Mouse (Mus musculus): Measurements from ENCODE around the gene Pi16. TPM values are rescaled to one million over a fixed set of nuclear protein-coding genes. Genes with fewer than 3 reads are reported as not detected.
A peak's percentile ranks its signal among the peaks of the same experiment; 100 is the strongest.

The Pi16 gene
- polyA plus RNA-seq, 1 experiment from 2014 or later: 2.3 TPM

- no peak overlapping the region for H3K4me2 ChIP-seq (ENCODE audit: low read depth, low read length)
- WGBS: 63% methylated on average over 21 of the region's 21 CpGs
- H3K4me1 ChIP-seq (replicated peaks; ENCODE audit: control insufficient read depth, insufficient read depth, low read length): peaks cover 4% of the 10 kb centered on the region; the same call in 1 of the 2 replicates
- no peak for ATAC-seq (ENCODE audit: low read depth)
- no peak overlapping the region for H3K27ac ChIP-seq (ENCODE audit: low read length)
- H3K36me3 ChIP-seq (ENCODE audit: control insufficient read depth, insufficient read depth, low read length): peaks cover 15% of the 10 kb centered on the region
- no peak overlapping the region for H3K4me3 ChIP-seq (ENCODE audit: low read length)
- no peaks in the 10 kb centered on the region for H3K9me3 ChIP-seq (ENCODE audit: control insufficient read depth, low read length)
- no peaks in the 10 kb centered on the region for H3K27me3 ChIP-seq (ENCODE audit: control insufficient read depth, insufficient read depth, low read depth, low read length)
- H3K9ac ChIP-seq (ENCODE audit: low read length): no peak overlapping the region
These were observed 35.1 kb upstream of the Pi16 start for GRCm38 (mm10) chr17:29282216-29282952.

- Histone ChIP-seq H3K9me3 (ENCODE audit: control insufficient read depth, low read length) (no peaks in the 10 kb centered on the region), H3K4me3 (ENCODE audit: low read length) (no peak overlapping the region), H3K4me1 (replicated peaks; ENCODE audit: control insufficient read depth, insufficient read depth, low read length) (peaks cover 3% of the 10 kb centered on the region), H3K9ac (ENCODE audit: low read length) (no peak overlapping the region), H3K27ac (ENCODE audit: low read length) (no peak overlapping the region), H3K36me3 (ENCODE audit: control insufficient read depth, insufficient read depth, low read length) (peaks cover 7% of the 10 kb centered on the region; the same call in 1 of the 2 replicates), H3K27me3 (ENCODE audit: control insufficient read depth, insufficient read depth, low read depth, low read length) (no peaks in the 10 kb centered on the region), H3K4me2 (ENCODE audit: low read depth, low read length) (no peak overlapping the region)
- no peak for ATAC-seq (ENCODE audit: low read depth)
- WGBS: 83% methylated on average over 7 of the region's 7 CpGs
These were observed 25.7 kb upstream of the Pi16 start for GRCm38 (mm10) chr17:29291793-29292192.

- H3K27me3 ChIP-seq (ENCODE audit: control insufficient read depth, insufficient read depth, low read depth, low read length): no peaks in the 10 kb centered on the region
- peaks cover 5% of the 10 kb centered on the region for H3K4me1 ChIP-seq (replicated peaks; ENCODE audit: control insufficient read depth, insufficient read depth, low read length)
- no peak overlapping the region for H3K27ac ChIP-seq (ENCODE audit: low read length)
- no peak for ATAC-seq (ENCODE audit: low read depth)
- 69% methylated on average over 3 of the region's 3 CpGs for WGBS
- H3K36me3 ChIP-seq (ENCODE audit: control insufficient read depth, insufficient read depth, low read length): peaks cover 7% of the 10 kb centered on the region; the same call in 1 of the 2 replicates
- no peak overlapping the region for H3K4me2 ChIP-seq (ENCODE audit: low read depth, low read length)
- H3K9me3 ChIP-seq (ENCODE audit: control insufficient read depth, low read length): no peaks in the 10 kb centered on the region
- H3K9ac ChIP-seq (ENCODE audit: low read length): no peak overlapping the region
- no peak overlapping the region for H3K4me3 ChIP-seq (ENCODE audit: low read length)
These were observed 24.5 kb upstream of the Pi16 start for GRCm38 (mm10) chr17:29292996-29293395.

- H3K4me3 ChIP-seq (ENCODE audit: low read length): no peak overlapping the region
- H3K4me1 ChIP-seq (replicated peaks; ENCODE audit: control insufficient read depth, insufficient read depth, low read length): peaks cover 6% of the 10 kb centered on the region
- H3K27ac ChIP-seq (ENCODE audit: low read length): no peak overlapping the region
- ATAC-seq (ENCODE audit: low read depth): no peak
- H3K9me3 ChIP-seq (ENCODE audit: control insufficient read depth, low read length): no peaks in the 10 kb centered on the region
- no peak overlapping the region for H3K4me2 ChIP-seq (ENCODE audit: low read depth, low read length)
- no peak overlapping the region for H3K9ac ChIP-seq (ENCODE audit: low read length)
- H3K27me3 ChIP-seq (ENCODE audit: control insufficient read depth, insufficient read depth, low read depth, low read length): no peaks in the 10 kb centered on the region
- WGBS: 78% methylated on average over 9 of the region's 9 CpGs
- H3K36me3 ChIP-seq (ENCODE audit: control insufficient read depth, insufficient read depth, low read length): peaks cover 7% of the 10 kb centered on the region; the same call in 1 of the 2 replicates
These were observed 23.5 kb upstream of the Pi16 start for GRCm38 (mm10) chr17:29293807-29294605.

GRCm38 (mm10) chr17:29295835-29296234 lies 21.6 kb upstream of the Pi16 start:
- Histone ChIP-seq H3K27me3 (ENCODE audit: control insufficient read depth, insufficient read depth, low read depth, low read length) (no peaks in the 10 kb centered on the region), H3K36me3 (ENCODE audit: control insufficient read depth, insufficient read depth, low read length) (peaks cover 12% of the 10 kb centered on the region), H3K9ac (ENCODE audit: low read length) (no peak overlapping the region), H3K4me2 (ENCODE audit: low read depth, low read length) (no peak overlapping the region), H3K4me3 (ENCODE audit: low read length) (no peak overlapping the region), H3K9me3 (ENCODE audit: control insufficient read depth, low read length) (no peaks in the 10 kb centered on the region), H3K4me1 (replicated peaks; ENCODE audit: control insufficient read depth, insufficient read depth, low read length) (peaks cover 8% of the 10 kb centered on the region), H3K27ac (ENCODE audit: low read length) (no peak overlapping the region)
- WGBS: 66% methylated on average over 5 of the region's 5 CpGs
- ATAC-seq (ENCODE audit: low read depth): no peak

- 53% methylated on average over 10 of the region's 10 CpGs for WGBS
- peak; percentile 44; the same call in 1 of the 2 replicates for ATAC-seq (ENCODE audit: low read depth)
- Histone ChIP-seq H3K9ac (ENCODE audit: low read length) (0 out of 2 replicates have a peak overlapping the region, but pooled peaks have one; percentile 22), H3K36me3 (ENCODE audit: control insufficient read depth, insufficient read depth, low read length) (peaks cover 15% of the 10 kb centered on the region), H3K4me1 (replicated peaks; ENCODE audit: control insufficient read depth, insufficient read depth, low read length) (peaks cover 8% of the 10 kb centered on the region), H3K27me3 (ENCODE audit: control insufficient read depth, insufficient read depth, low read depth, low read length) (no peaks in the 10 kb centered on the region), H3K9me3 (ENCODE audit: control insufficient read depth, low read length) (no peaks in the 10 kb centered on the region), H3K4me3 (ENCODE audit: low read length) (no peak overlapping the region), H3K4me2 (ENCODE audit: low read depth, low read length) (peak overlapping the region; percentile 21; the same call in 1 of the 2 replicates), H3K27ac (ENCODE audit: low read length) (peak overlapping the region; percentile 81)
These were observed 20.2 kb upstream of the Pi16 start for GRCm38 (mm10) chr17:29297321-29297720.

GRCm38 (mm10) chr17:29297813-29298212 lies 19.7 kb upstream of the Pi16 start:
- no peak overlapping the region for H3K4me3 ChIP-seq (ENCODE audit: low read length)
- WGBS: 64% methylated on average over 6 of the region's 6 CpGs
- no peaks in the 10 kb centered on the region for H3K9me3 ChIP-seq (ENCODE audit: control insufficient read depth, low read length)
- peaks cover 15% of the 10 kb centered on the region for H3K36me3 ChIP-seq (ENCODE audit: control insufficient read depth, insufficient read depth, low read length)
- H3K9ac ChIP-seq (ENCODE audit: low read length): 0 out of 2 replicates have a peak overlapping the region, but pooled peaks have one; percentile 22
- peak overlapping the region; percentile 21; the same call in 1 of the 2 replicates for H3K4me2 ChIP-seq (ENCODE audit: low read depth, low read length)
- H3K27me3 ChIP-seq (ENCODE audit: control insufficient read depth, insufficient read depth, low read depth, low read length): no peaks in the 10 kb centered on the region
- ATAC-seq (ENCODE audit: low read depth): peak; percentile 62
- peaks cover 8% of the 10 kb centered on the region for H3K4me1 ChIP-seq (replicated peaks; ENCODE audit: control insufficient read depth, insufficient read depth, low read length)
- peak overlapping the region; percentile 81 for H3K27ac ChIP-seq (ENCODE audit: low read length)

- peaks cover 15% of the 10 kb centered on the region for H3K36me3 ChIP-seq (ENCODE audit: control insufficient read depth, insufficient read depth, low read length)
These were observed 18.2 kb upstream of the Pi16 start for GRCm38 (mm10) chr17:29299282-29299681.

GRCm38 (mm10) chr17:29300926-29301325 lies 16.6 kb upstream of the Pi16 start:
- 85% methylated on average over 7 of the region's 7 CpGs for WGBS
- Histone ChIP-seq H3K27ac (ENCODE audit: low read length) (no peak overlapping the region), H3K9me3 (ENCODE audit: control insufficient read depth, low read length) (no peaks in the 10 kb centered on the region), H3K9ac (ENCODE audit: low read length) (no peak overlapping the region), H3K4me2 (ENCODE audit: low read depth, low read length) (no peak overlapping the region), H3K4me1 (replicated peaks; ENCODE audit: control insufficient read depth, insufficient read depth, low read length) (peaks cover 28% of the 10 kb centered on the region), H3K27me3 (ENCODE audit: control insufficient read depth, insufficient read depth, low read depth, low read length) (no peaks in the 10 kb centered on the region), H3K36me3 (ENCODE audit: control insufficient read depth, insufficient read depth, low read length) (peaks cover 13% of the 10 kb centered on the region), H3K4me3 (ENCODE audit: low read length) (no peak overlapping the region)
- ATAC-seq (ENCODE audit: low read depth): no peak

More at GRCm38 (mm10) chr17:29299282-29299681, 18.2 kb upstream of the Pi16 start:
- no peaks in the 10 kb centered on the region for H3K9me3 ChIP-seq (ENCODE audit: control insufficient read depth, low read length)
- no peak overlapping the region for H3K27ac ChIP-seq (ENCODE audit: low read length)
- no peak overlapping the region for H3K4me3 ChIP-seq (ENCODE audit: low read length)
- no peaks in the 10 kb centered on the region for H3K27me3 ChIP-seq (ENCODE audit: control insufficient read depth, insufficient read depth, low read depth, low read length)
- H3K4me2 ChIP-seq (ENCODE audit: low read depth, low read length): no peak overlapping the region
- peaks cover 12% of the 10 kb centered on the region for H3K4me1 ChIP-seq (replicated peaks; ENCODE audit: control insufficient read depth, insufficient read depth, low read length)
- WGBS: 87% methylated on average over 4 of the region's 4 CpGs
- no peak for ATAC-seq (ENCODE audit: low read depth)
- H3K9ac ChIP-seq (ENCODE audit: low read length): no peak overlapping the region

Data from lung, embryonic 16.5 days (tissue).